Mouse (Mus musculus): ENCODE data around the gene Mpp6. TPM values are rescaled to one million over a fixed set of nuclear protein-coding genes. Genes with fewer than 3 reads are reported as not detected.

Gene Mpp6
- polyA plus RNA-seq, 1 experiment: 21.3 TPM

- WGBS: 78% methylated on average over 5 of the region's 5 CpGs
- TF ChIP-seq POLR2A (IDR thresholded peaks at IDR 0.05; ENCODE audit: low read depth, low read length) (no peak), CTCF (conservative IDR thresholded peaks at IDR 0.05; ENCODE audit: insufficient read depth, insufficient read length, low read depth, low read length) (no peak)
- Histone ChIP-seq H3K36me3 (ENCODE audit: control insufficient read depth, insufficient read depth, low read length) (no peaks in the 10 kb centered on the region), H3K27ac (ENCODE audit: insufficient read depth, low read depth, low read length) (no peak overlapping the region), H3K27me3 (replicated peaks; ENCODE audit: control insufficient read depth, insufficient read depth, low read length) (no peaks in the 10 kb centered on the region), H3K4me3 (ENCODE audit: insufficient read depth, low read depth, low read length) (no peak overlapping the region), H3K4me1 (ENCODE audit: control insufficient read depth, insufficient read depth, low read length) (no peaks in the 10 kb centered on the region)
- no peak for DNase-seq
Observed at GRCm38 (mm10) chr6:50089333-50089732, 20.7 kb upstream of the Mpp6 start.

GRCm38 (mm10) chr6:50090221-50090620 lies 19.8 kb upstream of the Mpp6 start:
- Histone ChIP-seq H3K36me3 (ENCODE audit: control insufficient read depth, insufficient read depth, low read length) (no peaks in the 10 kb centered on the region), H3K4me1 (ENCODE audit: control insufficient read depth, insufficient read depth, low read length) (no peaks in the 10 kb centered on the region), H3K27ac (ENCODE audit: insufficient read depth, low read depth, low read length) (no peak overlapping the region), H3K4me3 (ENCODE audit: insufficient read depth, low read depth, low read length) (no peak overlapping the region), H3K27me3 (replicated peaks; ENCODE audit: control insufficient read depth, insufficient read depth, low read length) (no peaks in the 10 kb centered on the region)
- WGBS: 77% methylated on average over 7 of the region's 7 CpGs
- TF ChIP-seq POLR2A (IDR thresholded peaks at IDR 0.05; ENCODE audit: low read depth, low read length): no peak
- no peak for TF ChIP-seq CTCF (conservative IDR thresholded peaks at IDR 0.05; ENCODE audit: insufficient read depth, insufficient read length, low read depth, low read length)
- peak; percentile 13 for DNase-seq

- no peaks in the 10 kb centered on the region for H3K4me1 ChIP-seq (ENCODE audit: control insufficient read depth, insufficient read depth, low read length)
- no peak overlapping the region for H3K27ac ChIP-seq (ENCODE audit: insufficient read depth, low read depth, low read length)
- H3K4me3 ChIP-seq (ENCODE audit: insufficient read depth, low read depth, low read length): no peak overlapping the region
- TF ChIP-seq POLR2A (IDR thresholded peaks at IDR 0.05; ENCODE audit: low read depth, low read length) (no peak), CTCF (conservative IDR thresholded peaks at IDR 0.05; ENCODE audit: insufficient read depth, insufficient read length, low read depth, low read length) (no peak)
- WGBS: 73% methylated on average over 7 of the region's 7 CpGs
- H3K27me3 ChIP-seq (replicated peaks; ENCODE audit: control insufficient read depth, insufficient read depth, low read length): no peaks in the 10 kb centered on the region
- no peak for DNase-seq
- H3K36me3 ChIP-seq (ENCODE audit: control insufficient read depth, insufficient read depth, low read length): no peaks in the 10 kb centered on the region
Observed at GRCm38 (mm10) chr6:50091462-50092154, 18.4 kb upstream of the Mpp6 start.

GRCm38 (mm10) chr6:50109201-50109756 lies 762 bp upstream of the Mpp6 start:
- no peak for TF ChIP-seq POLR2A (IDR thresholded peaks at IDR 0.05; ENCODE audit: low read depth, low read length)
- no peak for TF ChIP-seq CTCF (conservative IDR thresholded peaks at IDR 0.05; ENCODE audit: insufficient read depth, insufficient read length, low read depth, low read length)
- H3K27me3 ChIP-seq (replicated peaks; ENCODE audit: control insufficient read depth, insufficient read depth, low read length): no peaks in the 10 kb centered on the region
- peak overlapping the region; percentile 99 for H3K4me3 ChIP-seq (ENCODE audit: insufficient read depth, low read depth, low read length)
- peaks cover 3% of the 10 kb centered on the region; the same call in 1 of the 2 replicates for H3K4me1 ChIP-seq (ENCODE audit: control insufficient read depth, insufficient read depth, low read length)
- H3K27ac ChIP-seq (ENCODE audit: insufficient read depth, low read depth, low read length): peak overlapping the region; percentile 63
- H3K36me3 ChIP-seq (ENCODE audit: control insufficient read depth, insufficient read depth, low read length): no peaks in the 10 kb centered on the region
- no peak for DNase-seq
- 12% methylated on average over 15 of the region's 15 CpGs for WGBS

GRCm38 (mm10) chr6:50110379-50110941 lies 419 bp downstream of the Mpp6 start:
- peak overlapping the region; percentile 99 for H3K4me3 ChIP-seq (ENCODE audit: insufficient read depth, low read depth, low read length)
- H3K4me1 ChIP-seq (ENCODE audit: control insufficient read depth, insufficient read depth, low read length): peaks cover 3% of the 10 kb centered on the region; the same call in 1 of the 2 replicates
- H3K27me3 ChIP-seq (replicated peaks; ENCODE audit: control insufficient read depth, insufficient read depth, low read length): no peaks in the 10 kb centered on the region
- no peaks in the 10 kb centered on the region for H3K36me3 ChIP-seq (ENCODE audit: control insufficient read depth, insufficient read depth, low read length)
- under 1% methylated on average over 72 of the region's 72 CpGs for WGBS
- TF ChIP-seq CTCF (conservative IDR thresholded peaks at IDR 0.05; ENCODE audit: insufficient read depth, insufficient read length, low read depth, low read length): no peak
- no peak for TF ChIP-seq POLR2A (IDR thresholded peaks at IDR 0.05; ENCODE audit: low read depth, low read length)
- H3K27ac ChIP-seq (ENCODE audit: insufficient read depth, low read depth, low read length): peak overlapping the region; percentile 77
- DNase-seq: peak; percentile 47

GRCm38 (mm10) chr6:50111111-50111655 lies 1.1 kb downstream of the Mpp6 start:
- Histone ChIP-seq H3K4me3 (ENCODE audit: insufficient read depth, low read depth, low read length) (peak overlapping the region; percentile 99), H3K36me3 (ENCODE audit: control insufficient read depth, insufficient read depth, low read length) (no peaks in the 10 kb centered on the region), H3K4me1 (ENCODE audit: control insufficient read depth, insufficient read depth, low read length) (peaks cover 3% of the 10 kb centered on the region; the same call in 1 of the 2 replicates), H3K27me3 (replicated peaks; ENCODE audit: control insufficient read depth, insufficient read depth, low read length) (no peaks in the 10 kb centered on the region), H3K27ac (ENCODE audit: insufficient read depth, low read depth, low read length) (peak overlapping the region; percentile 77)
- no peak for DNase-seq
- WGBS: 17% methylated on average over 6 of the region's 6 CpGs
- TF ChIP-seq POLR2A (IDR thresholded peaks at IDR 0.05; ENCODE audit: low read depth, low read length) (no peak), CTCF (conservative IDR thresholded peaks at IDR 0.05; ENCODE audit: insufficient read depth, insufficient read length, low read depth, low read length) (no peak)

- H3K4me1 ChIP-seq (ENCODE audit: control insufficient read depth, insufficient read depth, low read length): peaks cover 3% of the 10 kb centered on the region; the same call in 1 of the 2 replicates
- no peak overlapping the region for H3K4me3 ChIP-seq (ENCODE audit: insufficient read depth, low read depth, low read length)
Observed at GRCm38 (mm10) chr6:50112775-50113174, 2.7 kb downstream of the Mpp6 start.

More at GRCm38 (mm10) chr6:50112775-50113174, 2.7 kb downstream of the Mpp6 start:
- no peak overlapping the region for H3K27ac ChIP-seq (ENCODE audit: insufficient read depth, low read depth, low read length)
- peak; percentile 98 for DNase-seq
- WGBS: 1% methylated on average over 8 of the region's 8 CpGs
- no peaks in the 10 kb centered on the region for H3K27me3 ChIP-seq (replicated peaks; ENCODE audit: control insufficient read depth, insufficient read depth, low read length)
- H3K36me3 ChIP-seq (ENCODE audit: control insufficient read depth, insufficient read depth, low read length): no peaks in the 10 kb centered on the region
- TF ChIP-seq CTCF (conservative IDR thresholded peaks at IDR 0.05; ENCODE audit: insufficient read depth, insufficient read length, low read depth, low read length): peak; percentile 88
- TF ChIP-seq POLR2A (IDR thresholded peaks at IDR 0.05; ENCODE audit: low read depth, low read length): no peak

All from kidney, adult 2 months (tissue).